Mouse (Mus musculus) kidney, embryonic 16.5 days (tissue): ENCODE measurements around the gene Olfr1226. TPM values are rescaled to one million over a fixed set of nuclear protein-coding genes. Genes with fewer than 3 reads are reported as not detected.
"Not testable (repeated sequence)": the region's sequence is repeated elsewhere in the genome, so short reads cannot be mapped to it uniquely, and the experiment has no call there.

Experiments used
- ATAC-seq: fragments of 200-750 bp; cut with Nextera tagmentation; 2 replicates; pipeline ENCODE4 v1.8.0; 2017; ENCODE audit warnings: moderate TSS enrichment; ENCODE audit not compliant: low FRiP score, low TSS enrichment
- H3K27ac ChIP-seq: fragments of 300-500 bp; sonication (generic); 2 replicates; pipeline ENCODE4 v1.5.1; 2014; ENCODE audit warnings: low read length
- H3K27me3 ChIP-seq: fragments of 300-500 bp; sonication (generic); 2 replicates; pipeline ENCODE4 v1.6.1; 2014; ENCODE audit warnings: low read length, control low read depth, mixed read lengths; ENCODE audit not compliant: insufficient read depth
- H3K36me3 ChIP-seq: fragments of 300-500 bp; sonication (generic); 2 replicates; pipeline ENCODE4 v1.6.1; 2014; ENCODE audit warnings: low read length, control low read depth, mixed read lengths; ENCODE audit not compliant: insufficient read depth
- H3K4me1 ChIP-seq: fragments of 300-500 bp; sonication (generic); 2 replicates; pipeline ENCODE4 v1.6.1; 2014; ENCODE audit warnings: low read length, control low read depth, mixed read lengths; ENCODE audit not compliant: insufficient read depth
- H3K4me2 ChIP-seq: fragments of 300-500 bp; sonication (generic); replicated peaks from 2 replicates; pipeline ENCODE4 v1.6.1; 2014; ENCODE audit warnings: low read depth, low read length
- H3K4me3 ChIP-seq: fragments of 300-500 bp; sonication (generic); 2 replicates; pipeline ENCODE4 v1.5.1; 2014; ENCODE audit warnings: mild to moderate bottlenecking, low read length
- H3K9ac ChIP-seq: fragments of 300-500 bp; sonication (generic); replicated peaks from 2 replicates; pipeline ENCODE4 v1.6.1; 2014; ENCODE audit warnings: low read length
- H3K9me3 ChIP-seq: fragments of 300-500 bp; sonication (generic); 2 replicates; pipeline ENCODE4 v1.6.1; 2016; ENCODE audit warnings: low read length, control low read depth
- WGBS: fragments of 180-500 bp; shearing (Covaris S2); extraction: QIAGEN DNeasy Blood & Tissue Kit; methylation state at CpG from one replicate; pipeline ENCODE4 v1.1.7; 2014; 5-methylcytosine and 5-hydroxymethylcytosine counted together
- polyA plus RNA-seq: library from polyadenylated mRNA; unstranded; fragments of >200 nt; fragmentation: Nextera tagmentation; extraction: Ambion mirVana; gene quantifications from 2 replicates; pipeline ENCODE4 v1.2.1, GENCODE M21; 2015

The Olfr1226 gene
- not detected in 2 replicates for polyA plus RNA-seq

DNA sequence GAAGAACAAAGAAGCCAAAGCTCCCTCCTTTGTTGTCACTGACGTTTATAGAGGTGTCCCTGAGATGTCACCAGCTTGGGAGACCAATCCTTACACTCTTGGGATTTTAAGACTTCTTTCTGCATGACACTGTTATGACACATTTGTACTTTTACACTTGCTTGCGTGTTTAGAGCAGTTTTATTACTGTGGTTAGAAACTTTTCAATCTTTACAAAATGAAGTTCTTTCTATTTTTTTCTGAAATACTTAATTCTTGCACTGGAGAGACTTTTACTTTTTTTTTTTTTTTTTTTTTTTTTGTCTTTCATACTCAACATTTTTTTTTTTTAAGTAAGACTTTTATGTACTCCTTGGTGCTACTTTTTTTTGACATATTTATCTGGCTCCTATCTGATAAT is at the start of gene Olfr1226:
TSS of gene Olfr1226 (minus strand) at position 101 of the 400 bp plus-strand sequence.
- no peak for ATAC-seq
- Histone ChIP-seq H3K4me2 (no peak within 1 kb of the TSS), H3K36me3 (no peaks in the 10 kb centered on the region), H3K4me3 (no peak within 1 kb of the TSS), H3K9ac (no peak within 1 kb of the TSS), H3K4me1 (no peaks in the 10 kb centered on the region), H3K27ac (no peak within 1 kb of the TSS), H3K9me3 (no peaks in the 10 kb centered on the region), H3K27me3 (no peaks in the 10 kb centered on the region)
- WGBS: 54% methylated on average over 2 of the region's 2 CpGs

DNA sequence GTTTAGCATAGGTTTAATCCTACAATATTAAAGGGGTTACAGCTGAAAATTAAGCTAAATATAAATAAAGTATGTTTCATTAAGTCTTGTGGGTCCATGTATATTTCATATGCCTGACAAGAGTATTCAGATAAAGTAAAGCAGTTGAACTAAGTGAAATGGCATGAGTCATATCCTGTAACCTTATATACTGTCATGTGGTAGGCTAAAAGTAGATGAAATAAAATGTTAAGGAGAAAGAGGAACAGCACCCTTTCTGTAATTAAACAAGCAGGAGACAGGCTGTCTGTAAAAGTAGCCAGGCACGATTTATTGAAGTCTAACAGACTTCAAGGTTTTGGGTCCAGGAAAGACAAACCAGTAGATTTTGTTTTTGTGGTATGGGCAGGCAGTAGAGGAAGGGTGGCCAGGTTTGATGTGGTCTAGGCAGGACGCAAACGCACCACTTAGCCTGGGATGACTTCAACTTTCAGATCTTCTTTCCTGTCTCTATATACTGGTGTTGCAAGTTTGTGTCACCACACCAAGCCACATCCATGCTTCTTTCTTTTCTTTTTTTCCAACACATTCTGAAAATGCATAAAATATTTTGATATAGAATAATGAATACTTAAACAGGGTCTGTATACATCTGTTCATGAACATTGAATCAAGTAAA is 3.4 kb downstream of the Olfr1226 start:
- H3K4me2 ChIP-seq: no peak overlapping the region
- no peaks in the 10 kb centered on the region for H3K36me3 ChIP-seq
- 83% methylated on average over 3 of the region's 3 CpGs for WGBS
- ATAC-seq: no peak
- no peaks in the 10 kb centered on the region for H3K9me3 ChIP-seq
- no peak overlapping the region for H3K9ac ChIP-seq
- no peak overlapping the region for H3K4me3 ChIP-seq
- H3K27me3 ChIP-seq: no peaks in the 10 kb centered on the region
- H3K4me1 ChIP-seq: no peaks in the 10 kb centered on the region
- no peak overlapping the region for H3K27ac ChIP-seq

DNA sequence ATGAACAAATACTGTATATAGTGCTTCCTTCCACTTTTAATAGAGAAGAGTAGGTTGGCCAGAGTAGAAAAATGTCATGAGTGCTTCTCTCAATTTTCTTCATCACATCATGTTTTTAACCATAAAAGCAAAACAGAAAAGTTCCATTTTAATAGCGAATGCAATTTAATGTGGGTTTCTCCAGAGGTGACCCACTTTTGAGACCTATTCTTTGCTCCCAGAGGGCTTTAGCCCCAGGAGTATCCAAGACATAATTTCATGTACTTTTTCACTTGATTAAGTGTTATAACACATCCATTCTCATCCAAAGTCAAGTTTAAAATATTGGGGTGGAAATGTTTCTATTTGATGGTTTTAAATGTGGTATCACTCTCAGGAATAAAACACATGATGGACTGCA is 25.3 kb downstream of the Olfr1226 start, which contains the start of gene Olfr1225:
TSS of gene Olfr1225 (minus strand) at position 101 of the 400 bp plus-strand sequence.
- Histone ChIP-seq H3K9me3 (no peaks in the 10 kb centered on the region), H3K9ac (no peak within 1 kb of the TSS), H3K4me3 (no peak within 1 kb of the TSS), H3K4me1 (no peaks in the 10 kb centered on the region), H3K36me3 (no peaks in the 10 kb centered on the region), H3K4me2 (no peak within 1 kb of the TSS), H3K27me3 (no peaks in the 10 kb centered on the region), H3K27ac (no peak within 1 kb of the TSS)
- WGBS: 85% methylated on average over 1 of the region's 1 CpGs
- ATAC-seq: no peak

DNA sequence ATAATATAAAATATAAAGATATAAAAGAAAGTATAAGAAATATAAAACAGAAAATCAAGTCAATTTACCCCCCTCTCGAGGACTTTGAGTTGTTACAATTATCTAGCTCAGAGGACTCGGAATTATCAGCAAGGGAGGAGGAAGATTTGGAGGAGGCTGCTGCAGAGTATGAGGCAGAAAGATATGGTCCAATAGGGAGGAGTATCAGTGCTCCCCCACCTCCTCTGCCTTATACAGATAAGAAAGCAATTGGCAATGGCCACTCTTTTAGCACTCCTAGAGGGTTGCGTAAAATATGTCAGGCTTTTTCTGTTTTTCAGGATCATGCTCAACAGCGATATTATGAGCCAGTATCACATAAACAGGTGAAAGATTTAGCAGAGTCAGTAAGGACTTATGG is 35.1 kb downstream of the Olfr1226 start:
- not testable (repeated sequence) for H3K4me1 ChIP-seq, H3K4me2 ChIP-seq, H3K9me3 ChIP-seq, H3K4me3 ChIP-seq, H3K36me3 ChIP-seq, H3K27ac ChIP-seq, H3K27me3 ChIP-seq, H3K9ac ChIP-seq, ATAC-seq
- 90% methylated on average over 4 of the region's 4 CpGs for WGBS

- not testable (repeated sequence) for H3K27ac ChIP-seq, H3K4me1 ChIP-seq, H3K4me3 ChIP-seq, H3K9ac ChIP-seq, H3K36me3 ChIP-seq, H3K27me3 ChIP-seq, H3K9me3 ChIP-seq, H3K4me2 ChIP-seq, ATAC-seq
- WGBS: 93% methylated on average over 8 of the region's 8 CpGs
These were observed 35.9 kb downstream of the Olfr1226 start, which contains the start of gene Olfr1224-ps1 for GRCm38 (mm10) chr2:89163991-89164390. Gene Olfr1224-ps1 (minus strand): TSS chr2:89164091.

DNA sequence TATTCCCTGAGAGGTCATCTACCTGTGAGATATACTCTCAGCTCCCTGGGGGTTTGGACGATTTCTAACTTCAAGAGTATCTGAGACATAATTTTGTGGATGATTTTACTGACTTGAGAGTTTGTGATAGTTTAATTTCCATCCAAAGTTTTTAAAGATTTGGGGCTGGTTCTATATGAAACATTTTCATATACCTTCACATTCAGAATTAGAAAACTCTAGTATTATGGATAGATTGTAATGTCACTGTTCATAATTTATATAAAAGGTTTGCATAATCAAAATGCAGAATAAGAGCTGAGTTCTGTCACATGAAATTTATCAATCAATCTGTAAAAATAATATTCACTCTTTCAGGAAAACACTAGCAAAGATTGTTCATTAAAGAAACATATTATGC is 48.4 kb downstream of the Olfr1226 start, which contains the start of gene Olfr1223:
TSS of gene Olfr1223 (minus strand) at position 101 of the 400 bp plus-strand sequence.
- Histone ChIP-seq H3K36me3 (no peaks in the 10 kb centered on the region), H3K4me2 (no peak within 1 kb of the TSS), H3K27ac (no peak within 1 kb of the TSS), H3K4me3 (no peak within 1 kb of the TSS), H3K27me3 (no peaks in the 10 kb centered on the region), H3K9me3 (no peaks in the 10 kb centered on the region), H3K4me1 (no peaks in the 10 kb centered on the region), H3K9ac (no peak within 1 kb of the TSS)
- 59% methylated on average over 1 of the region's 1 CpGs for WGBS
- no peak for ATAC-seq

Other genes starting within 250 kb of the Olfr1226 start
- not detected in 2 replicates for gene Olfr1212, start 246.1 kb downstream of the Olfr1226 start, polyA plus RNA-seq
- gene Gm13762, start 219.8 kb downstream of the Olfr1226 start, polyA plus RNA-seq: not detected in 2 replicates
- gene Olfr1214, start 207.4 kb downstream of the Olfr1226 start, polyA plus RNA-seq: not detected in 2 replicates
- gene Olfr1215, start 193.1 kb downstream of the Olfr1226 start, polyA plus RNA-seq: not detected in 2 replicates
- gene Olfr1216, start 181.7 kb downstream of the Olfr1226 start, polyA plus RNA-seq: not detected in 2 replicates
- not detected in 2 replicates for gene Olfr1217, start 168.0 kb downstream of the Olfr1226 start, polyA plus RNA-seq
- gene Olfr1218, start 138.9 kb downstream of the Olfr1226 start, polyA plus RNA-seq: not detected in 2 replicates
- not detected in 2 replicates for gene Olfr1219, start 116.5 kb downstream of the Olfr1226 start, polyA plus RNA-seq
- gene Olfr1220, start 93.2 kb downstream of the Olfr1226 start, polyA plus RNA-seq: not detected in 2 replicates
- gene Olfr1221, start 82.8 kb downstream of the Olfr1226 start, polyA plus RNA-seq: not detected in 2 replicates
- gene Olfr1222, start 67.0 kb downstream of the Olfr1226 start, polyA plus RNA-seq: not detected in 2 replicates
- not detected in 2 replicates for gene Olfr1223, start 48.5 kb downstream of the Olfr1226 start, polyA plus RNA-seq
- not detected in 2 replicates for gene Olfr1224-ps1, start 36.0 kb downstream of the Olfr1226 start, polyA plus RNA-seq
- not detected in 2 replicates for gene Olfr1225, start 25.4 kb downstream of the Olfr1226 start, polyA plus RNA-seq
- not detected in 2 replicates for gene Olfr1228, start 54.0 kb upstream of the Olfr1226 start, polyA plus RNA-seq
- gene Olfr1229, start 88.0 kb upstream of the Olfr1226 start, polyA plus RNA-seq: not detected in 2 replicates
- gene Olfr1230, start 97.2 kb upstream of the Olfr1226 start, polyA plus RNA-seq: not detected in 2 replicates
- not detected in 2 replicates for gene Olfr1231, start 107.0 kb upstream of the Olfr1226 start, polyA plus RNA-seq
- gene Olfr1232, start 129.6 kb upstream of the Olfr1226 start, polyA plus RNA-seq: not detected in 2 replicates
- not detected in 2 replicates for gene Olfr1233, start 142.3 kb upstream of the Olfr1226 start, polyA plus RNA-seq
- gene Olfr1234, start 164.8 kb upstream of the Olfr1226 start, polyA plus RNA-seq: not detected in 2 replicates
- gene Olfr1238, start 209.6 kb upstream of the Olfr1226 start, polyA plus RNA-seq: not detected in 2 replicates
- not detected in 2 replicates for gene Olfr1239, start 220.4 kb upstream of the Olfr1226 start, polyA plus RNA-seq
- gene Olfr1240, start 243.0 kb upstream of the Olfr1226 start, polyA plus RNA-seq: not detected in 2 replicates